Mouse (Mus musculus): ENCODE measurements around the gene Spred3.

Gene Spred3

GRCm38 (mm10) chr7:29124970-29125369 is 45.2 kb downstream of the Spred3 start, which contains the start of gene Ryr1:
Gene Ryr1, minus strand, starts transcription at chr7:29125179.
- no peak for DNase-seq

GRCm38 (mm10) chr7:29123531-29124358 is 46.5 kb downstream of the Spred3 start:
- no peak for DNase-seq

GRCm38 (mm10) chr7:29122821-29123220 is 47.4 kb downstream of the Spred3 start:
- no peak for DNase-seq

GRCm38 (mm10) chr7:29119526-29119925 is 50.7 kb downstream of the Spred3 start:
- no peak for DNase-seq

DNA sequence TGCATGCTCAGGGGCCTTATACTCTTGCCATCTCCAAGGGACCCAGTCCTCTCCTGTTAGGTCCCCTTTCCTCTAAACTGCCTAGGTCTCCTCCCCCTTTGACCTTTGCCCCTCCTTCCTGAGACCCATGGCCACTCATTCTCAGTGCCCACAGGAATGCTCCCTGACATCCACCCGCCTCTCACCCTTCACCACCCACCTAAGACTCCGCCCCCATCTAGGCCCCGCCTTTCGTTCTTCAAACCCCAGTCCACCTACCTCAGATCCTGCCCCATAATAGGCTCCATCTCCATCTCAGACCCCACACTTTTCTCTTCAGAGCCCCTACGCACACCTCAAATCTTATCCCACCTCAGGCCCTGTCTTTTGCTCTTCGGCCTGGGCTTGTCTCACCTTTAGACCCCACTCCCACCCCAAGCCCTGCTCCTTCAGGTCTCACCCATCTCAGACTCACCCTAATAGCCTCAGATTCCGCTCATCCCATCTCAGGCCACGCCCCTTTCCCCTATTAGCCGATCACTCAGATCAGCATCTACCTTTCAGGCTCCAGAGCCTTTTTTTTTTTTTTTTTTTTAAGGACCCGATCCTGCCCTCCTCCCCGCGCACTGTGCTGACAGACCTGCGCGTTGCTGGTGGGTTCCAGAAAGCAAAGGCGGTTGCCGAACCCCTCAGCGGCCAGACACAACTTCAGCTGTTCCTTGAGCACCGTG is 51.9 kb downstream of the Spred3 start:
- no peak for DNase-seq

GRCm38 (mm10) chr7:29108992-29109955 is 60.9 kb downstream of the Spred3 start:
- DNase-seq, result peak; percentile 55

Measured in right cerebral cortex, postnatal 14 days (tissue).